In the genomic region with DNA sequence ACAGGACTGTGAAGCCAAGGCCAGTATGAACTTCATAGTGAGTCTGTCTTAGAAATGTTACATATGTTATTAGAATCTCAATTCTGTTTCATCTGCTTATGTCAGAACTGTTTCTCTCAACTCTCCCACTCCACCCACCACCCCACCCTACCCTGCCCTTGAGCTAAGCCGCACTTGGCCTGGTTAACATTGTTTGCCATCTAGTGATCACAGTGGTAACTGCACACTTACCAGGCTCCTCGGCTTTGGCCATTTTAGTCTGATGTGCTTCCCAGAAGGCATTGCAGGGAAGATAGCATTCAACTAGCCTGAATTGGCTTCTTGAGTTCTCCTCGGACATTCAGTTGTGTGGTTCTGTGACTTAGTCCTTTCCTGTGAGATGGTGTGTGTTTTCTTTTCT, we compare ENCODE assay signal across 10 mouse cellular contexts.
DNase-seq lines count a peak whose midpoint lies in the region; ATAC-seq and TF ChIP-seq lines count a peak whose summit lies in the region.
"Had no signal": no experiment of that assay in that cellular context is flagged by ENCODE, and none has a peak within 500 bp of the region (broad histone marks: within the 10 kb centered on the region; RNA-seq: fewer than 3 reads in every experiment).

No protein-coding gene starts in this region.

- no peaks in the 10 kb centered on the region for H3K9me3 ChIP-seq in liver, embryonic 14.5 days (ENCODE audit: control insufficient read depth, low read length)

- 0 out of 2 replicates have a peak, but pooled peaks have one; percentile 30 for TF ChIP-seq CTCF in liver, embryonic 14.5 days (IDR thresholded peaks at IDR 0.05; ENCODE audit: low read depth)

- TF ChIP-seq EP300 in liver, embryonic 14.5 days (IDR thresholded peaks at IDR 0.05; ENCODE audit: low read depth): no peak

- ATAC-seq in liver, embryonic 14.5 days (ENCODE audit: insufficient read depth): no peak

- H3K4me1 ChIP-seq in liver, embryonic 14.5 days (replicated peaks; ENCODE audit: control insufficient read depth in 2 of 2, insufficient read depth in 2 of 2, low read length in 1 of 2): no peaks in the 10 kb centered on the region

- 30% methylated on average over 3 of the region's 3 CpGs for WGBS in liver, embryonic 14.5 days (ENCODE audit: insufficient replicate concordance)

- no peaks in the 10 kb centered on the region for H3K27me3 ChIP-seq in liver, embryonic 14.5 days (ENCODE audit: control insufficient read depth, insufficient read depth, low read length)

- peak; percentile 43 for DNase-seq in embryo, embryonic 10 days (ENCODE audit: low spot score)
- DNase-seq in embryo, embryonic 9.5 days (ENCODE audit: extremely low spot score): no peak
- DNase-seq in liver, embryonic 14.5 days (ENCODE audit: low read depth in 3 of 3, low spot score in 3 of 3): no peak
- DNase-seq in liver: no peak
- DNase-seq in c-Kit-positive CD71-positive TER-119-positive erythroid progenitor cells, embryonic 14.5 days (ENCODE audit: low spot score): peak; percentile 3
- DNase-seq in naive thymus-derived CD4-positive, alpha-beta T cell, adult 2 months (ENCODE audit: low read depth): peak; percentile 18
- DNase-seq in gastrocnemius, postnatal 25 days: no peak
- no peak for DNase-seq in frontal cortex, postnatal 10 days (ENCODE audit: low spot score in 2 of 2)
- DNase-seq: cerebellum, adult 11 months; lung, postnatal 14 days had no signal

- no peak overlapping the region for H3K4me3 ChIP-seq in liver, embryonic 14.5 days (ENCODE audit: insufficient read depth in 1 of 2, low read depth in 2 of 2, low read length in 2 of 2)

- no peak overlapping the region for H3K4me2 ChIP-seq in liver, embryonic 14.5 days (ENCODE audit: low read depth)

- H3K27ac ChIP-seq in liver, embryonic 14.5 days: no peak overlapping the region

- H3K36me3 ChIP-seq in liver, embryonic 14.5 days (replicated peaks; ENCODE audit: control insufficient read depth, insufficient read depth, low read depth): no peaks in the 10 kb centered on the region

- H3K9ac ChIP-seq in liver, embryonic 14.5 days (replicated peaks): no peak overlapping the region

Comparison
In these comparisons a context has a peak if more than half of its experiments do, and no peak if none do; other contexts are left out.
1. DNase-seq: peak in embryo, embryonic 10 days (single experiment), c-Kit-positive CD71-positive TER-119-positive erythroid progenitor cells, embryonic 14.5 days (single experiment) and naive thymus-derived CD4-positive, alpha-beta T cell, adult 2 months (single experiment); none in embryo, embryonic 9.5 days (single experiment), liver, embryonic 14.5 days (0 of 3), liver (single experiment), gastrocnemius, postnatal 25 days (single experiment) and frontal cortex, postnatal 10 days (0 of 2).